Mouse (Mus musculus): ENCODE measurements around the gene Dnajc2. TPM values are rescaled to one million over a fixed set of nuclear protein-coding genes. Genes with fewer than 3 reads are reported as not detected.

The Dnajc2 gene
- polyA plus RNA-seq, 1 experiment = 29.5 TPM

DNA sequence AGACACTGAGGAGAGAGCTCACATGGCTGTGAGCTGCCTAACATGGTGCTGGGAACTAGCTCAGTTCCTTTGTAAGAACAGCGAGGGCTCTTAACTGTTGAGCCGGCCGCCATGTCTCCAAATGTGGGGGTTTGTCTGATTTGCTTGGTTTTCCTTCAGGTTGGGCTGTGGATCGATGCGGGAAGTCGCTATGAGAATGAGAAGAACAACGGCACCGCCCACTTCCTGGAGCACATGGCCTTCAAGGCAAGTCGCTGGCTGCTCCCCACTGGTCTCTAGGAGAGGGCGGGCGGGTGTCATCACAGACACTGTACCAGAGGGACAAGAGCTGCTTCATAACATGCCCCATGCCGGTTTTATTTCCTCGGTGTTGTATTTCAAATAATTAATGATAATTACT is 45.2 kb downstream of the Dnajc2 start:
- DNase-seq (ENCODE audit: low read depth) = no peak
- TF ChIP-seq POLR2A (IDR thresholded peaks at IDR 0.05; ENCODE audit: borderline replicate concordance, extremely low read depth, insufficient read depth, insufficient read length, poor library complexity, severe bottlenecking) (no peak), CTCF (IDR thresholded peaks at IDR 0.05; ENCODE audit: borderline replicate concordance, extremely low read depth, insufficient read depth, insufficient read length) (no peak)

DNA sequence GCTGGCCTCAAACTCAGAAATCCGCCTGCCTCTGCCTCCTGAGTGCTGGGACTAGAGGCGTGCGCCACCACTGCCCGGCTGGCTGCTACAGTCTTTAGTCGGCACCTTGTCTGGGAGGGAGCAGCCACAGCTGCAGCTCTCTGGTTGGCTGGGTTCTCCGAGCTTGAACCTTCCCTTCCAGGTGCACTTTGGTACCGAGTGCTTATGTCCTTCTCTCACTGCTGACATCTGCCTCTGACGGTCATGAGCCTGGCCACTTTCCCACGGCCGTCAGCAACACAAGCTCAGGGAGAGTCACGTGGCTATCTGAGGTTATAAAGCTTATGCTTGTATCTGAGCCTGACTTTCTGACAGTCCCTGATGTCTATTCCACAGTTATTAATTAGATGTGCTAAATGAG is 45.9 kb downstream of the Dnajc2 start:
- DNase-seq (ENCODE audit: low read depth) = no peak
- TF ChIP-seq POLR2A (IDR thresholded peaks at IDR 0.05; ENCODE audit: borderline replicate concordance, extremely low read depth, insufficient read depth, insufficient read length, poor library complexity, severe bottlenecking) (no peak), CTCF (IDR thresholded peaks at IDR 0.05; ENCODE audit: borderline replicate concordance, extremely low read depth, insufficient read depth, insufficient read length) (no peak)

DNA sequence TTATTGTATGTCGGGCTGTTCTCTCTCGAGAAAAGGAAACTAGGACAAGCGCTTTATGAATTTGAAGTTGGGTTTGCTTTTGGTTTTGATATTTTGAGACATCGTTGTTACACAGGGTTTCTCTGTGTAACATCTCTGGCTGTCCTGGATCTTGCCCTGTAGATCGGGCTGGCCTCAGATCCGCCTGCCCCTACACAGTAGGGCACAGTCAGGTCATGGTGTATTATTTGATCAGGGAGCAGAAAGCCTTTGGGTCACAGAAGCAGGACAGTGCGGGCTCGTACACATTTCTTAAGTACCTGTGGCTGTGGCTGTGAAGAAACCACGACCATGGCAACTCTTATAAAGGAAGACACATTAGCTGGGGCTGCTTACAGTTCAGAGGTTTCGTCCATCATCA is 47.4 kb downstream of the Dnajc2 start:
- DNase-seq (ENCODE audit: low read depth) = no peak
- TF ChIP-seq CTCF (IDR thresholded peaks at IDR 0.05; ENCODE audit: borderline replicate concordance, extremely low read depth, insufficient read depth, insufficient read length) (no peak), POLR2A (IDR thresholded peaks at IDR 0.05; ENCODE audit: borderline replicate concordance, extremely low read depth, insufficient read depth, insufficient read length, poor library complexity, severe bottlenecking) (no peak)

DNA sequence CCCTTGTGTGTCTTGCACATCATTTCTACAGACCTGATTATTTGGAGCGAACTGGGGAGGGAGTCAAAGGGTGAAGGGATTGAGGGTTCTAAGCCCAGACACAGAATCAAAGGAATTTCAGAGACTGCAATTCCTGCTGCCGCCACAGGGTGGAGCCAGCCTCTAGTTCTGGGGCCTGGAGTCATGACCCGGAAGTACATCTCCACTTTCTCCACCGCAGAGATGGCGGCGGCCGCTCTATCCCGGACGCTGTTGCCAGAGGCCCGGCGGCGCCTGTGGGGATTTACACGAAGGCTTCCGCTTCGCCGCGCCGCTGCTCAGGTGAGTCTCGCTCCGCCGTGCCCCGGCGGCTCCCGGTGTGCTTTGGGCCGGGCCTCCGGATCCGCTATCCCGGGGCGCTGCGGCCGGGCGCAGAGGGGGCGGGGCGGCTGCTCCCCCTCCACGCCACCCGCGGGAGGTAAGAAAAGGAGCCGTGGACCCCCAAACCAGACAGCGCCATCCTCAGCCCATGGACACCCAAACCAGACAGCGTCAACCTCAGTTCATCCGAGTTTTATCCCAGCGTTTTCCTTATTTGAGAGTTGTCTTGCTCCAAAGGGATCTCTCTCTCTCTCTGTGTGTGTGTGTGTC is 48.0 kb downstream of the Dnajc2 start, which contains the start of gene Pmpcb:
Pmpcb (plus strand) TSS at position 186 of the 630 bp plus-strand sequence.
- TF ChIP-seq POLR2A (IDR thresholded peaks at IDR 0.05; ENCODE audit: borderline replicate concordance, extremely low read depth, insufficient read depth, insufficient read length, poor library complexity, severe bottlenecking) (peak; percentile 73; the same call in 1 of the 2 replicates), CTCF (IDR thresholded peaks at IDR 0.05; ENCODE audit: borderline replicate concordance, extremely low read depth, insufficient read depth, insufficient read length) (peak; percentile 99)

DNA sequence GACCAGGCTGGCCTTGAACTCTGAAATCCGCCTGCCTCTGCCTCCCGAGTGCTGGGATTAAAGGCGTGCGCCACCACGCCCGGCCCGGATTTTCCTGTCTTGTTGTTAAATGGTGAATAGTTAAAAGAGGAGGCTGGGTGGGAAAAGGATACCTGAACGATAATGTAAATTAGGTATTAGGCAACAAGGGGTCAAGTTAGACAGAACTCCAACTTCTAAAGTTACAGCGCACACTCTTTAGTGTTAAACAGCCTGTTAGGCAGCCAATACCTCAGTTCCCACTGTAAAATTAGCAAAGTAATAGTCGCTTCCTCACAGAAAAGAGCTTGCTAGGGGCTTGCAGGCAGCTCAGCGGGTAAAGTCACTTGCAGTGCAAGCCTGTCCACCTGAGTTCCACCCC is 49.0 kb downstream of the Dnajc2 start:
- no peak for DNase-seq (ENCODE audit: low read depth)
- TF ChIP-seq POLR2A (IDR thresholded peaks at IDR 0.05; ENCODE audit: borderline replicate concordance, extremely low read depth, insufficient read depth, insufficient read length, poor library complexity, severe bottlenecking) = no peak
- TF ChIP-seq CTCF (IDR thresholded peaks at IDR 0.05; ENCODE audit: borderline replicate concordance, extremely low read depth, insufficient read depth, insufficient read length) = no peak

More for the DNA sequence above, 48.0 kb downstream of the Dnajc2 start, which contains the start of gene Pmpcb:
- DNase-seq (ENCODE audit: low read depth) = peak; percentile 93

DNA sequence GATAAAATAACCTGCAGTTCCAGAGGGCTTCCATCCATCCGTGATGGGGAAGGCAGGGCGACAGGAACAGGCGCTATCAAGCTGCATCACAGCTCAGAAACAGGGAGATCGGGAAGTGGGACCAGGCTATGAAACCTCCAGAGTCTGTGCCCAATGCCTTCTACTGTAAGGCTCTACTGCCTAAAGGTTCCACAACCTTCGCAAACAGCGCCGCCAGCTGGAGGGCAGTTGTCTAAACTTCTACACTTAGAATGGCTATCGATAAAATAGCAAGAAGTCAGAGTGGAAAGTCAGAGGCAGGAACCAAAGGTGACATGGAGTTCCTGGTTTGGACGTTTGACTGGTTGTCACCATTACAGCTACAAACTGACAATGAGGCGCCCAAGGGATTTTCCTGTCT is 49.5 kb downstream of the Dnajc2 start:
- DNase-seq (ENCODE audit: low read depth) = peak; percentile 74
- TF ChIP-seq CTCF (IDR thresholded peaks at IDR 0.05; ENCODE audit: borderline replicate concordance, extremely low read depth, insufficient read depth, insufficient read length) (peak; percentile 54; the same call in 1 of the 2 replicates), POLR2A (IDR thresholded peaks at IDR 0.05; ENCODE audit: borderline replicate concordance, extremely low read depth, insufficient read depth, insufficient read length, poor library complexity, severe bottlenecking) (no peak)

DNA sequence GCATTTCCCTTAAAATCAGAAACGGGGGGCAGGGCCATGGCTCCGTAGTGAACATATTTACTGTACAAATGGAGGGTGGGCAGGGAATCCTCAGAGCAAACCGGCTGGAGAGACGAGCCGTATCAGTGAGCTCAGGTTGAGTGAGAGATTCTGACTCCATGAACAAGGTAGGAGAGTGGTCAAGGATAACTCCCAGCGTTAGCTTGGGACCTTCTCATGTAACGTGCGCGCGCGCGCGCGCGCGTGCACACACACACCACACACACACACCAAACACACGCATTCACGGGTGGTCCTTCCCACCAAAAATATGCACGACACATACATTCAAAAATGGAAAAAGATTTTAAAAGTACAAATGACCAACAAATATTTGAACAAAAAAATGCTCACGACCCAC is 50.0 kb downstream of the Dnajc2 start:
- peak; percentile 7 for DNase-seq (ENCODE audit: low read depth)
- no peak for TF ChIP-seq CTCF (IDR thresholded peaks at IDR 0.05; ENCODE audit: borderline replicate concordance, extremely low read depth, insufficient read depth, insufficient read length)
- TF ChIP-seq POLR2A (IDR thresholded peaks at IDR 0.05; ENCODE audit: borderline replicate concordance, extremely low read depth, insufficient read depth, insufficient read length, poor library complexity, severe bottlenecking) = no peak

DNA sequence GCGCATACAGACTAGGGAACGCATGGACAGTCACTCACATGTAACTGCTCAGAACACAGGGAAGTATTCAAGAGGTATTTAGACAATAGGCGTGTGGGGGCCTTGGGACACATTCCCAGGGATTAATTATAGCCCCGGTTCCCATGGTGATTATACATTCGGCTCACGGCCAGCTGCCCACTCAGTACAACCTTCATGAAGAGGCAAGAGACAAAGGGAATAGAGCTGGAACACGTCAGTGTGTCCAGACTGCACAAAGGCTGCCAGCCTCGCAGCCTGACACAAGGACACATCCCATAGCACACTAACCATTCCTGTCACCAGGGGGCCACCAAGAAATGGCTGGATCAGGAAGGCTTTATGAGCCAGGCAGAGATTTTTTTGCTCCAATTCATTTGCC is 52.1 kb downstream of the Dnajc2 start:
- peak; percentile 97 for DNase-seq (ENCODE audit: low read depth)
- TF ChIP-seq POLR2A (IDR thresholded peaks at IDR 0.05; ENCODE audit: borderline replicate concordance, extremely low read depth, insufficient read depth, insufficient read length, poor library complexity, severe bottlenecking) (no peak), CTCF (IDR thresholded peaks at IDR 0.05; ENCODE audit: borderline replicate concordance, extremely low read depth, insufficient read depth, insufficient read length) (peak; percentile 69)

DNA sequence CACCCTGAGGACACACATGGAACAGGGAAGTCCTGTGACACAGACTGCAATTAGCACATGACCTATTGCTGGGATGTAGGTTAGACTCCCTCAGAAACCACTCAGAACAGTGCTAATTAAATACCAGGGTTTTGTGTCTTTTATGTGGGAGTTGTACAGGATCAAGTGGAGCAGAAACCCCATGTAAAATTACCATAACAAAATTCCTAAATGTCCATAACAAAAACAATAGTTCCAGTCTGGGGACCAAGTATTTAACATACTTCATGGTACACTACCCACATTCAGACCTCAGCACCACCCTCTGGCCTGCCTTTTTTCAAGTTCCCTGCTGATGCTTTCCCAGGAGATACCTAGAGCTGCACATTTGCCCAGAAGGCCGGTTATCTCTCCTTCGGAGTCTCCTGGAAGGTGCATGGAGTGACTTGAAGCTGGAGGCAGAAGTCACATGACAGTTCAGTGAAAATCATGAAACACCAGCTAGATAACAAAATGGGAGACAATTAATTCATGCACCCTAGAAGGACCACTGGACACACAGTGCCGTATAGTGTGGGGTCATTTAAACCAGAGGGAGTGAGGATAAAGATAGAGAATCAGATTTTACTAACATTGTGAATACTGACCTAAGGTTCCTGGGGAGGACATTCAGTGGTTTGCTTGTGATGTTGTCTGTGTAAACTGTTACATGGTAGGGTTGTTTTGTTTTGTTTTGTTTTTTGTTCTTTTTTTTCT is 52.7 kb downstream of the Dnajc2 start:
- TF ChIP-seq POLR2A (IDR thresholded peaks at IDR 0.05; ENCODE audit: borderline replicate concordance, extremely low read depth, insufficient read depth, insufficient read length, poor library complexity, severe bottlenecking) = no peak
- no peak for TF ChIP-seq CTCF (IDR thresholded peaks at IDR 0.05; ENCODE audit: borderline replicate concordance, extremely low read depth, insufficient read depth, insufficient read length)
- DNase-seq (ENCODE audit: low read depth) = peak; percentile 85

DNA sequence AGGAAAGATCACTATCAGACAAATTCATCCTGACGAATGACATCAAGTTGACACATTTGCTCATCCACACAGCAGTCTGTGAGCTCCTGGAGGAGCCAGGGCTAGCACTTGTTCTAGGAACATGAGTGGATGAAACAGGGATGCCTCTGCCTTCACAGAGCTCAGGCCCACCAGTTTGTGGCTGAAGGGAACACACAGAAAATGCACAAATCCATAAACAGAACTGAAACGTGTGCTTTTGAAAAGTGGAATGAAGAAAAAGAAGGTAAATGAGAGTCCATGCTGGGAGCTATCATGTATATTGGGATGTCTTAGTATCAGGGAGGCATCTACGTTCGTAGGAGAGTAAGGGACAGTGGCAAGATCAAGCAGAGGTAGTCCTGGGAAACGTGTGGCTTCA is 55.9 kb downstream of the Dnajc2 start:
- TF ChIP-seq CTCF (IDR thresholded peaks at IDR 0.05; ENCODE audit: borderline replicate concordance, extremely low read depth, insufficient read depth, insufficient read length) = no peak
- TF ChIP-seq POLR2A (IDR thresholded peaks at IDR 0.05; ENCODE audit: borderline replicate concordance, extremely low read depth, insufficient read depth, insufficient read length, poor library complexity, severe bottlenecking) = no peak
- DNase-seq (ENCODE audit: low read depth) = no peak

DNA sequence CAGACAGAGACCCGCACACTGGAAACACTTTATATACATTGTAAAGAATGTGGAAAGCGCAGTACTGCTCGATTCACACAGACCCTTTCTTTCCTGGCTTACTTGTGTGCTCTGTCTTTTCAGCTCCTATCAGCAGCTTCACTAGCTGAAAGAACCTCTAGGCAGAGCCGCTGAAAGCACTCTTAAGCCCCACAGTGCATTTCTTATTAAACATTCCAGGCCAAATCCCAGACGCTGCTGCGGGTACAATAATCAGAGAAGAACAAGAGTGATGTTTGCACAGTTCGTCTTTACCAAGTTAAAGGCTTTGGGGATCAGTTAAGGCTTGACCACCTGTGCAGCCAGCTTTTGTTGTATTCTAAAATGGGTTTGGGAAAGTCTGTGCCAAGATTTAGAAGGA is 60.2 kb downstream of the Dnajc2 start:
- DNase-seq (ENCODE audit: low read depth) = peak; percentile 92
- TF ChIP-seq CTCF (IDR thresholded peaks at IDR 0.05; ENCODE audit: borderline replicate concordance, extremely low read depth, insufficient read depth, insufficient read length) (no peak), POLR2A (IDR thresholded peaks at IDR 0.05; ENCODE audit: borderline replicate concordance, extremely low read depth, insufficient read depth, insufficient read length, poor library complexity, severe bottlenecking) (no peak)

Data from brain, embryonic 14.5 days (tissue).